Mouse (Mus musculus) heart, adult 18-20 months (tissue): Measurements from ENCODE around the gene Otoa. TPM values are rescaled to one million over a fixed set of nuclear protein-coding genes. Genes with fewer than 3 reads are reported as not detected.

ENCODE experiments used
- DNase-seq, 2 experiments: peaks; one replicate each; pipeline ENCODE4 v3.0.0; 2021 to 2022; ENCODE audit warnings: mixed read lengths in 1 of 2
- total RNA-seq, 2 experiments: library from RNA; stranded (reverse); gene quantifications; 2 replicates each; pipeline ENCODE4 v1.2.3; 2021

The Otoa gene
- total RNA-seq, 2 experiments from 2014 or later: 0.05 to 0.18 TPM

DNA sequence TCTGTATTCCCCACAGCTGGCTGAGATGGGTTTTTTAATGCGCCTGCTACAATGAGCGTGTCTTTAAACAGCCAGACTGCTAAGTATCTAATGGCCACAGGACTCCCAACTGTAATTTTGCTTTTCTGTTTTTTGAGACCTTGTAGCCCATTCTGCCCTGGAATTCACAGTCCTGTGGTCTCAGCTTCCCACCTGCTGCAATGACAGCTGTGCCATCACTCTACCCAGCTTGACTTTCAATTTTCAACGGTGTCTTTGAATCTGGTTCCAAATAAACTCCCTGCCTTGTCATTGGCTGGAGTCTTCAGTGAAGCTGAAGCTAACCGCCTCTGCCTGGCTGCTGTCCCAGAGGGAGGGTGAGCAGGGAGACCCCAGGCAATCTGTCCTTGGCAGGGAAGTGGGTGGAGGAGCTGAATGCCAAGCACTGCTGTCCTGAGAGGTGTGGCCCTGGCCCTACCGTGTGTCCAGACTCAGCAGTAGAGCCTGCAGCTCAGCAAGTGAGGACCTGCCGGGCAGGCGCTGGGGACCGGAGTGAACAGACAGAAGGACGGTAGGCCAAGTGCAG is 1.6 kb downstream of the Otoa start:
- DNase-seq: no peak

- no peak for DNase-seq
Measured at GRCm38 (mm10) chr7:121084840-121085453, 3.5 kb downstream of the Otoa start.

DNA sequence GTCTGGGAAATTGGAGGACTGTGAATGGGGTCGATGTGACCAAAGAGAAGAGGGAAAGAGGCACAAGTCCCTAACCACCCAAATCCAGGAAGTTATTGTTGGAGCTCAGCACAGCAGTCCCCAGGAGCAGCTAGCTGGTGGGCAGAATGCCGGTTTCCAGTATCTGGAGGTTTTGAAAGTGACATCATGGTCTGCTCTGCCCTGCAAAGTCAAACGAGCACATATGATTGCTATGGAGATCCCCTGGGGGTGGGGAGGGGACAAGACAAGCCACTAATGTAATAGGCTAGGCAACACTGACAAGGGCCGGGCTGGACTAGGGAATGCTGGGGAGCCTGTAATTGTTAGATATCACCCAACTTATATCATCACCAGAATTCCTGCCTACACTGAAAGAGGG is 4.0 kb downstream of the Otoa start:
- DNase-seq: peak; percentile 45 to 62

DNA sequence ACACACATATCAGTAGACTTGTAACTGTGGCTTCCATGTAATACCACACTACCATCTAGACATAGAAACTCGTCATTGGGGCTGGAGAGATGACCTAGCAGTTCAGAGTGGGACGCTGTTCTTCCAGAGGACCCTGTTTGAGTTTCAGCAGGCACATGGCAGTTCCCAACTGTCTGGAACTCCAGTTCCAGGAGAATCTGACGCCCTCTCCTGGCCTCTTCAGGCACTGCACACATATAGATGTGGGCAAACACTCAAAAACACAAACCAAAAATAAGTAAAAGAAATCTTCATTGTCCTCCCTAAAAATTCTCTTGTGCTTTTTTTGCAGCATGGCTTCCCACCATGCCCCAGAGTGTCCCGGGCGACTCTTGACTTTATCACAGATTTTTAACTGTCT is 7.3 kb downstream of the Otoa start:
- DNase-seq: no peak

GRCm38 (mm10) chr7:121090748-121091147 is 9.3 kb downstream of the Otoa start:
- no peak for DNase-seq

DNA sequence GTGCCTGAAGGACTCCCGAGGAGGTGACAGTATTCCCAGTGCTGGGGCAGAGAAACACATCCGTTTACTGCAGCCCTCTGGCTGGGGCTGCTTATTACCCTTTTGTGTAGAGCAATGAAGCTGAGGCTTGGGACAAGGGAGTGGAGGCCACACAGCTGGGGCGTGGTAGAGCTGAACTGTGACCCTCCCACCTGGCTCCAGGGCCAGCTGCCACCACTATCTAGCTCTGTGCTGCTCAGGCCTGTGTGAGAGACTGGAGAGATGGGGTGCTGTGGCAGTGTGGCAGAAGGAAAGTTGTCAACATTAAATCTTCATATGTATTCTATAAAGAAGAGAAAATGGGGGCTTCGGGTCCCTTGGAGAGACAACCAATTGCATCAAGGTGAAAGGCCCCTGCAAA is 11.6 kb downstream of the Otoa start:
- no peak for DNase-seq

DNA sequence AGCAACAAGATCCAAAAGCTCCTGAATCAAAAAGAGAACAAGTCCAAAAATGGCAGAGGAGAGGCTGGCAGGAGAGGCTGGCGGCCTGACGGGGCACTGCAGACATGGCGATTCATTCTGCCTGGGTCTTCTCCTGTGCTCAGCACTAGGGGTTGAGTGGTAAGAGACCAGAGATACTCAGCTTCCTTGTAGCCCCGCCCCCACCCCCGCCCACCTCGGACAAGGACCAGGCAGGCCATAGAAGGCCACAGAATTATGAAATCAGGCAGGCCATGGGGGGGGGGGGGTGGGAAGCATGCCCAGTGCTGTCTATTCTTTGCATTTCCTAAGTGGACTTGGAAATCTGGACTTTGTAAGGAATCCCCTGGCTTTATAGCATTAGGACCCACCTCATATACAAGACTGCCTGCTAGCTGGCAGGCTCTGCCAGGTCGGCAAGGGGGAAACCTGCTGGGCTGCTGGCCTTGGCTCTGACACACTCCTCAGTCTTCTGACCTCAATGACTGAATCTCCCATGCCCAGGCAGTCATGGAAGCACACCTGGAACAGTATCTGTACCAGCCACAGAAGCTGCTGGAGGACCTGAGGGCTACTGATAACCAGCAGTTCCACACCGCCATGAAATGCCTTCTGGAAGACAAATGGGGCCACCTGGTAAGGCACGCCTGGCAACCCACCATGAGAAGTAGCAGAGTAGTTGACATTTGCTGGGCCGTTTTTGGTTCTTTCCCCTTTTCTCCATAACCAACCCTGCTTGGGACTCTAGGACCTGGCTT is 17.4 kb downstream of the Otoa start:
- DNase-seq: no peak

DNA sequence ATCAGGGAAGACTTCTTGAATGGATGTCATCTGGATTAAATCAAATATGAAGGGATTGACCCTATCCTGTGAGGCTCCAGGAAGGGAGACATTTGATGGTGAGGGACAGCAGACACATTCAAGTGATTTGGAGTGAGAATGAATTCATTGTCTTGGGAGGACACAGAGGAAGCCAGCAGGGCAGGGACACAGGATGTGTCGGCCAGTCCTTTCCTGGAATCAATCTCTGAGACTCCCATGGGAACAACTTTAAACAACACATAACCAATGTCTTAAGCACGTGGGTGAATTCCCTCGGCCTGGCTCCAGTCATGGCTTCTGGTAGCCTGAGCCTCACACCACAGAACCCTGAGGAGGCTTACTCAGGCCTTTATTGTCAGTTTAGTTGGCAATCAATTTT is 26.4 kb downstream of the Otoa start:
- DNase-seq: peak; percentile 27 to 64

DNA sequence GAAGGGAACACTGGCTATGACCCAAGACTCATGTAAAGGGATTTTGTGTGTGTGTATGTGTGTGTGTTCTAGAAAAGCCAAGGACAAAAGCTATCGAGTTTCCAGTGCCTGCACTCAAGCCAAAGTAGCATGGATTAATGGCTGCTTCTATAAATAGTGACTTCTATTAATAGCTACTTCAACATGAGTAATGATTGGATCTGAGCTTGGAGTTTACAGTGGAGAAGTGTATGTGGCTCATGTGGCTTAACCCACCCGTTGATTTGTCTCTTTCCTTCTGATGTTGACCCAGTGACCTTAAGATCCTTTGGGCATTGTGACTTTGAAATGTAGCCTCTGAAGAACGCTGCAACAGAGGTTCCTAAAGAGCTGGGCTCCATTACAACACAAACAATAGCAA is 29.9 kb downstream of the Otoa start:
- peak; percentile 27 for DNase-seq

DNA sequence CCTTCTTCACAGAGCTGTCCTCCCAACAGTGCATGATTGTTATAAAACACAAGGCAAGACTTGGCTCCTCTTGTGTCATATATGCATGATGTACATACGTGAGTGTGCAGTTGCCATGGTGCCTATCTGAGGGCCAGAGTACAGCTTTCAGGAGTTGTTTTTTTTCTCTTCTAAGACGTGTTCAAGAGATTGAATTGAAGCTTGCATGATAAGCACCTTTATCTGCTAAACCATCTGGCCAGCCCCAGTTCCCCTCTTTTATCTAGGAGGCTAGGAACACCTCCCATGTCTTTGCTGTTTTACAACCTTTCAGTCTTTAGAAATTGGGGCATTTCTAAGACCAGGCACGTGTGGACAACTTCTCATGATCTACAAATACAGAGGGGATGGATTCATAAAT is 30.3 kb downstream of the Otoa start:
- DNase-seq: no peak

- peak; percentile 84 to 97 for DNase-seq
Measured at GRCm38 (mm10) chr7:121120143-121120818, 38.8 kb downstream of the Otoa start.

DNA sequence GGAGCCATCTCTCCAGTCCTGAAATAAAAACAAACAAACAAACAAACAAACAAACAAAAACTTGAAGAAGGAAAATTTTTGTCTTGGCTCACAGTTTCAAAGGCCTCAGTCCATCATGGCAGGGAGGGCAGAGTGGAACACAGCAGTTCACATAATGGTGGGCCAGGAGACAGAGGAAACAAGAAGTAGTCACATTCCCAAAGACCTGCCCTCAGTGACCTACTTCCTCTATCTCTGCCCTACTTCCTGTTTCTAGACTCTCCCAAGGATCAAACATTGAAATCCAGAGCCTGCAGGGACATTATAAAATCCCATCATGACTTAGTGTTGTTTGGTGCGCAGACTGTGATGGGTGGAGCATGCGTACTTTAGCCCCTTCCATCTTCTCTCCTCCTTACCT is 49.4 kb downstream of the Otoa start:
- DNase-seq: no peak

- DNase-seq: no peak
Measured at GRCm38 (mm10) chr7:121141274-121141673, 59.8 kb downstream of the Otoa start.

DNA sequence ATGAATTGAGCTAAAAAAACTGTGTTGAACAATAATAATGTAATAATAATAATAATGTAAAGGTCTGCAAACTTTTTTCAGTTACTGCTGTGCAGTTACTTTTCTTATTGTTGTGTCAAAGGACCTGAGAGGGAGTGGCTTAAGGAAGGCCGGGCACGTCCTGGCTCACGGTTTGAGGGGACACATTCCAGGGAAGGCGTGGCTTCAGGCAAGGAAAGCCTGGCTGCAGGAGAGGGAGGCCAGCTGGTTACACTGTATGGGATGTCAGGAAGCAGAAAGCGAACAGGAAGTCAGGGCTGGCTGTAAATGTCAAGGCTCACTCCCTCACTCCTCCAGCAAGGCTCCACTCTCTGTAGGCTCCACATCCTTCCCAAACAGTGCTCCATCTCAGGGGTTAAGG is 69.2 kb downstream of the Otoa start:
- DNase-seq: no peak

DNA sequence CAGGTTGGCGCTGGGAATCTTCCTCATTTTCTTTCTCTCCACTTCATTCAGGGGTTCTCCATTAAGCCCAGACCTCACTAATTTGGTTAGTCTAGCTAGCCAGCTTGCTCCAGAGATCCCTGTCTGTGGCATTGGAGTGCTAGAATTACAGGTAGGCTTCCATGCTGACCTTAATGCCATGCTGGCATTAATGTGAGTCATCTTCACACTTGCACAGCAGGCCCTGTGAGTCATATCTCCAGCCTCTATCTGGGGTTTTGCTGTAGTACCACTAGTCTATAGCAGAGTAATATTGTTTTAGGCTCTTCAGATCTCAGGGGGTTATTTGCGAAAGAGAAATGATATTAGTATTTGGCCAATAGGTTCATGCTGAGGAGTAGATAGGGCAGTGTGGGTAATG is 70.7 kb downstream of the Otoa start:
- DNase-seq: no peak

GRCm38 (mm10) chr7:121165616-121166015 is 84.2 kb downstream of the Otoa start:
- no peak for DNase-seq

GRCm38 (mm10) chr7:121171888-121172287 is 90.4 kb downstream of the Otoa start:
- no peak for DNase-seq

- DNase-seq: no peak
Measured at GRCm38 (mm10) chr7:121187201-121187786, 105.8 kb downstream of the Otoa start.

- DNase-seq: no peak
Measured at GRCm38 (mm10) chr7:121188976-121189375, 107.5 kb downstream of the Otoa start.

DNA sequence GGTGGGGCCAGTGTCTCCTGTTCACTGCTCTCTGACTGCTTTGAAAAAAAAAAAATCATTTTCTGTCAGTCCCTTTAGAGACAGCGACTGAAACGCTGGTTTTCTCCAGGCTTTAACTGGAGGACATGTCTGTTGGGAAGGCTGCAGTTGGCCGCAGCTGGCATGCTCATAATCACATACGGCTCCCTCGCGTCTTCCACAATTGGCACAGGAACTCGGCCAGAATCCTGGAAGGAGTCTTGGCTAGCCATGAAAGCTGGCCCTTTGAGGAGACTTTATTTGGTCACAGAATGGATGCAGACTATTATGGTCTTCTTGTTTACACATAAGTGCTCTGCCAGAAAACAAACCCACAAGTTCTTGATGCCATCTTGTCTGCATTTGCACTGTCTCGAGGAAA is 117.5 kb downstream of the Otoa start:
- no peak for DNase-seq

DNA sequence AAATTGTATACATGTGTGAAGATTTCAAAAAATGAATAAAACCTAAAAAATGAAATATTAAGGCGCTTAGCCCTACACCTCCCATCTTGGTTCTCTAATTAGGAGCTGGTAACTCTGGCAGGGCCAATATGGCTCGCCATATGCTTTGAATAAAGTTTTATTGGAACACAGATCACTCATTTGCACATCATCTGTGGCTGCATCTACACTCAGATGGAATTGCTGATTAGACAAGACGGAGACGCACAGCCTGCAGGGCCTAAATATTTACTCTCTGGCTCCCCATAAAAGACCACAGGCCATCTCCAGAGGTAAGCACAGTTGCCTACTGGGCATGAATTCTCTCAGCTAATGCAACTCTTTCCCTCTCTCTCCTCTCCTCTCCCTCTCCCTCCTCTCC is 130.4 kb downstream of the Otoa start:
- DNase-seq: no peak
